Mouse (Mus musculus): ENCODE measurements around the gene Crhbp. TPM values are rescaled to one million over a fixed set of nuclear protein-coding genes. Genes with fewer than 3 reads are reported as not detected.
A peak's percentile ranks its signal among the peaks of the same experiment; 100 is the strongest.

Gene Crhbp
- not detected for total RNA-seq (2022)

DNA sequence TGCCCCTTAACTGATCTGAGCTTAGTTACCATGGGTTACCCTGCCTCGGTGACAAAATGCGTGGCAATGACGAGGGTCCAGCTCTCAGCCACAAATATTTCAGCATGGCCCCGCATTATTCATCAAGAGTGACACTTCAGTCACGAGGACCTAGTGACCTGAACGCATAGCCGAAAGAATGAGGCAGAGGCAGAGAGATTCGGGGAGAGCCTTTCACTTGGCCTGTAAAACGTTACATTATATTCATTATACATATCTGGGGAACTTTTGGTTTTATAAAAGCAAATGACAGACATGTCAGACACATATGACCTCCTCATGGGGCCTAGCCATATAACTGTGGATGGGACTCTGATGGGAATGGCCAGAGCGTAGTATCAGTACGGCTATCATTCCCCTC lies at the start of gene Crhbp:
Gene Crhbp (minus strand): TSS at position 101 of the 400 bp plus-strand sequence.
- DNase-seq (ENCODE audit: low spot score in 2 of 2): no peak

DNA sequence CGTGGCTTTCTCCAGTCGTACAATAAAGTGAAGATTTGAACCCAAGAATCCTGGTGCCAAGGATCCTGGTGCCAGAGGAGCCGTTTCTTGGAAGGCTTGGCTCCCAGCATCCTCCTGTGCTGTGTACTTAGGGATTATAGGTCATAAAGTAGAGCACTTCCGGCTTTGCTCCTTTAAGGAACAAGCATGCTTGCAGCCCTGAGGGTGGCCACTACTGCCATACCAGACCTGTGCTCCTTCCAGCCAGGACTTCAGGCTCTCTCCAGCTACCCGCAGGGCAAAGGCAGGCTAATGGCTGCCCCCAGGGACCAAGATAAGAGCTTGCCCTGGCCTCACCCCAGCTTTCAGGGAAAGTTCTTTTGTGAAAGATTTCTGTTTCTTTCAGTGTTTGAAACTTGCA lies 48.6 kb upstream of the Crhbp start:
- no peak for DNase-seq (ENCODE audit: low spot score in 2 of 2)

DNA sequence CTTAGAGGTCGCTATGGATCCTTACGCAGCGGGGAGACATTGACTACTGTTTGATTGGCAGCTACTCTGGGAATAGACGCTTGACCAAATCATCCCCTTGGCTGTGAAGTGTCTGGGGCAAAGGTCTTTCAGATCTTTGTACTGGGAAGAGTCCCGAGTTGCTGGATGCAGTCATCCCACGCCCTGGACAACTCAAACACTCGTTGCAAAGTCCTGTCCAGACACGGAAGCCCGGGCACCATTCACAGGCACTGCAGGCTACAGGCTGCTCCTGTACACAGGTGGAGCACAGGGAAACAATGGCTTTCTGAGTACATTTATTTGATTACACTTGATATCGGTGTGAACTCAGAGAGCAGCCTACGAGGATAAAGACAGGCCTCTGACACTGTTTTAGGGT lies 46.6 kb upstream of the Crhbp start:
- DNase-seq (ENCODE audit: low spot score in 2 of 2): no peak

DNA sequence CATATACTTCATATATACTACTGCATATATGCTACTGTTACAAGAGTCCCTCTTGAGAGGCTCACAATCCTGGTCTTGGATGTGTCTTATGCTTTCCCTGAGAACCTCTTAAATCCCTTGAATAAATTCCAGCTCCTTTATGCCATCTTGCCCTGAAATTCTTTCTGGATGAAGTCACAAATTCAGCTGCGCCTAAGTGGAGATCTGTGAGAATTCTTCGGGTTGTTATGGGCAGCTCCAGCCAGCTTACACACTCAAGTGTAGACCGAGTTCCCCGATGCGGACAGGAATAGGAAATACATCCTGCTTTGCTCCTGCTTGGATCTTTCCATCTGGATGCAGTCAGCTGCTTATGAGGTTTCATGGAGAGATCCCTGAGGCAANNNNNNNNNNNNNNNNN lies 39.9 kb upstream of the Crhbp start:
- DNase-seq (ENCODE audit: low spot score in 2 of 2): no peak

DNA sequence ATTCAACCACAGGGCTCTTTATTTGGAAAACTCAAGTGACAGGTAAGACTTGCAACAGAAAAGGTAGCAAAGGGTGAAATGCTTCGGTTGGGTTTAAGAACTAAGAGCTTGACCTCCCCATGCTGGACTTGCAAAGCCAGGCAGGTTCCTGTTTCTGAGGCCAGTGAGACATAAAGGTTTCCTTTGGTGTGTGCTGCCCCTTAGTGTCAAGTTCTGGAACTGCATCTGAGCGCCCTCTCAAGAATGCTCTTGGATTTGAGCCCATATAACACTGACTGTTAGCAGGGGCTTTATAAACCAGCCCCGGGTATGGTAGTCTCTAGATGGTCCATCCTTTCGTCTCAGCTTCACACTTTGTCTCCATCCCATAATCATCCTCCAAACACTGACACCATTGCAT lies 36.7 kb upstream of the Crhbp start:
- DNase-seq (ENCODE audit: low spot score in 2 of 2): peak; percentile 51 to 54

DNA sequence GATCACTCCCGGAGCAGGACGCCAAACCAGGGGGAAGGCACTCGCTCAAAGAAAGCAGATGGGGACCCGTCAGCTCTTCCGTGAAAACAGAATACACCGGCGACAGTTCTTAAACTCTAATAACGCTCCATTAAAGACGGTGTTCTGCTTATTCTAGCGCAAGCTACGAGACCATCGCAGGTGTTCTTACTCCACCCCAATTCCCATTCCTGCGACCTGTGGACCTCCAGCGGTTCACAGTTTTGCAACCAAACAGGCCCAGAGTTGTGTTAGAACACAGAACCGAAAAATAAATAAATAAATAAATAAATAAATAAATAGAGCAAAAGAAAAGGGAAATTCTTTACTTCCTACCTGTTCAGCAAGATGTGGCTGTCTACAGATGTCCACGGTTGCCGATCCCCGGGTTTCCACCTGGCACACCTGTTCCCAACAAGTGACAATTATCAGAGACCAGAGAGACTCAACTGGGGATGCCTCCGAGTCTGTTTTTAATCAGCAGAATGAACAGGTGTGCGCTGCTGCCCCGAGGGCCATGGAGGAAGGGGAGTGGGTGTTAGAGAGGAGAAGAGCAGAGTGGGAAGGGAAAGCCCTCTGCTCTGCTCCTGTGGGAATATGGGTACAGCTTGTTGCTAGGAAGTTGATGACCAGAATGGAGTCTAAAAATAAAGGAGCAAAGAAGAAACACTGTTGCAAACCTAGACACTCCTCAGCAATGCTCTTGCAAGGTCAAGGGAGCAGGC lies 34.1 kb upstream of the Crhbp start, which contains the start of gene S100z:
Gene S100z (minus strand): TSS at position 51 of the 743 bp plus-strand sequence.
- no peak for DNase-seq (ENCODE audit: low spot score in 2 of 2)

DNA sequence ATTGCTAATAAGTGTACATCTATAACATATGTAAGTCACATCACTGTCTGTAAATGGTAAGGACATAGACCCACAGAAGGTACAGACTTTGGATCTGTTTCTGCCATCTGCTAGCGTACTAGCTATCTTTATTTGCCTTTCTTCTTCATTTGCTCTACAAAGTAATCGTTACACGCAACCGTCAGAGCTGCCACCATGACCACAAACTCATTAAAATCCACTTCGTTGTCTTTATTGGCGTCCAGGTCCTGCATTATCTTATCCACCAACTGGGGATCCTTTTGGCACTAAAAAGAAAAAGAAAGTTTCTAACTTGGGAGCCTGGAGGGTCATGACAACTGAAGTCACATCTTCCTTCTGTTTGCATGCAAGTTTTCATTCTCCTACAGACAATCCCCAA lies 32.4 kb upstream of the Crhbp start:
- DNase-seq (ENCODE audit: low spot score in 2 of 2): no peak

DNA sequence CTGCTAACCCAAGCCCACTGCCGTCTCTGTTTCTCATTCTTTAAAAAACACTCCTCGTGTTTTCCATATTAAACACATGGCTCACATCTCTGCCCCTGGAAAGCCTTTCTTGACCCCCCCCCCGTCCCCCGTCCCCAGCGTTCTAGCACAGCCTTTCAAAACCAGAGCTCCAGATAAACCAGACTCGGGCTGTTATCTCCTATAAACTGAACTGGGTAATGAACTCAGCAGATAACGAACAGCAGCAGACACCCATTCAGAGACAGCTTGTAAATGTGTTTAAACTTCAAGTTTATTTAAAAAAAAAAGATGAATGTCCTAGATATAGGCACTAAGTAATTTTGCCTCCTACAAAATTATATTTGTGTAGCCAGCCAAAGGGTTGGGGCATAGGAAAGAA lies 30.4 kb upstream of the Crhbp start:
- no peak for DNase-seq (ENCODE audit: low spot score in 2 of 2)

DNA sequence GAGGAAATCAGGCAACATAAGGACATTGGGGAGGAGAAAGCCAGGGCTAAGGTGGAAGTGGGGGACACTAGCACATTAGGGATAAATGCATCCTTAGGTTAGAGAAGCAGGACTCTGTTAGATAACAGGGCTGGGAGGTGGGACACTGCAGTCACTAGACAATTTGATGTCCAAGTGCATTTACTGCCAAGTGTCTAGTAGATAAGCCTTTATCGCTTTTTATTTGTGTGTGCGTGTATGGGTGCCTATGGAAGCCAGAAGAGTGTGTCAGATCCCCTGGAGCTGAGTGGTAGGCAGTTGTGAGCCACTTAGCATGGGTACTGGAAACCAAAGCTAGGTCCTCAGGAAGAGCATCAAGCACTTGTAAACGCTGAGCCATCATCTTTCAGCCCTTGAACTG lies 29.6 kb upstream of the Crhbp start:
- DNase-seq (ENCODE audit: low spot score in 2 of 2): no peak

DNA sequence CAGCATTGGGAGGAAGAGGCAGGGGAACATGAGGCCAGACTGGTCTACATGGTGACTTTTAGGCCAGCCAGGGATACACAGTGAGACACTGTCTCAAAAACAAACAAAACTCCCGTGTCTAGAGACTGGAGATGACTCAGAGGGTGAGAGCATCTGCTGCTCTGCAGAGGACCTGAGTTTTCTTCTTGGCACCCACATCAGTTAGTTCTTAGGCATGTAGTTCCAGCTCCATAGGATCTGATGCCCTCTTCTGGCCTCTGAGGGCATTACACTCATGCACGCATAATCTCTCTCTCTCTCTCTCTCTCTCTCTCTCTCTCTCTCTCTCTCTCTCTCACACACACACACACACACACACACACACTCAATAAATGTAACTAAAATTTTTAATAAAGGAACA lies 26.2 kb upstream of the Crhbp start:
- DNase-seq (ENCODE audit: low spot score in 2 of 2): no peak

DNA sequence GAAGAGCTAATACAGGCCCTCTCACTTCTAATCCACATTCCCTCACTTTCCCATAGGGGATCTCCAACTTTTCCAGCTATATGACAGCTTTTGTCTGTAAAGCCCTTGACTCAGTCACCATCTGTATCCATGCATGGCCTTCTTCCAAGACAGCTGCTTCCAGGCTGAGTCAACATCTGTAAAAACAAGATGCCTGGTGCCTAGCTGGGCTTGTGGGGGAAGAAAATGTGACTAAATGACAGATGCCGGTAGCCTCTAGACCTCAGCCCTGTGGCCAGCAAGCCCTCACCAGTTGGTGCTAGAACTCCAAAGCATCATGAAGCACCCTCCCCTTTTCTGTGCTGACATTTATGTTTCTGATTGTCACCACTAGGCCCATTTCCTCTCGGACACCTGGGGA lies 6.8 kb upstream of the Crhbp start:
- DNase-seq (ENCODE audit: low spot score in 2 of 2): no peak

DNA sequence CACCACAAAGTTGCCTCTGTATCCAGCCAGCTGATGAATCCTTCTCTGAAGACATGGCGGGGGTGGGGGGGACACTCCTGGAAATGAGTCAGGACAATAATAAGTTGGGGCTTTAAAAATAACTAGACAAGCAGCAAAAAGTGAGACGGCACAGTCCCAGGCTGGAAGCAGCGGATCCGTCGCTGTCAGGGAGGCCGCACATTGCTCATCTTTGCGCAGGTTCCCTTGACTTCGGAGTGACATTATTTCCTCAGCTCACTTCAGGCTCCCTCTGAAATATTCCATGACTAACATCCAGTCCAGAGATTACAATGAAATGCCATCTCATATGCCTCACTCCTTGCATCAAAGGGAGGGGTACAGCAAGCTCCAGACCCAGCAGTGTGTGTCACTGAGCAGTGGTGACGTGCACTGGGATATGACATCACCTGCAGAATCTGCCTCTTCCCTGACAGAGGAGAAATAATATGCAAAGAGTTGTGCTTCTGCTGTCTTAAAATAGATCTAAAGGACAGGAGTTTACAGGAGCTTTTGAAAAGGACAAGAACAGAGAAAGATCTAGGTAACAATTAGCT lies 6.0 kb upstream of the Crhbp start:
- DNase-seq (ENCODE audit: low spot score in 2 of 2): no peak

DNA sequence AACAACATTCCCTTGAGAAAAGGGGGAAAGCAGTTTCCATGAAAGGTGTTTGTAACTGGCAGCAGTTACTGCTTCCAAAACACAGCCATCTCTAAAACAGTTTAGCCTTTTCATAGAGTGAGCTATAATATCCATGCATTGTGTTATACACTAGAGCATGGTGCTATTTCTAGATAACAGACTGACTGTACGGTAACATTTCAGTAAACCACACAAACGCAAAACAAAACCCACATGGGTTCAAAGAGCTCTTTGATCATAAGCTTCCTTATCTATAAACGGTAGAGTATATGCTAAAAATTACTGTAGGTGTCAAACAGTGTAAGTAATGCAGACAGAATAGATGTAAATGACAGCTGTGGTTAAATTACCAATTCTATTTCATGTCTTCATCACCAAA lies 5.0 kb upstream of the Crhbp start:
- no peak for DNase-seq (ENCODE audit: low spot score in 2 of 2)

DNA sequence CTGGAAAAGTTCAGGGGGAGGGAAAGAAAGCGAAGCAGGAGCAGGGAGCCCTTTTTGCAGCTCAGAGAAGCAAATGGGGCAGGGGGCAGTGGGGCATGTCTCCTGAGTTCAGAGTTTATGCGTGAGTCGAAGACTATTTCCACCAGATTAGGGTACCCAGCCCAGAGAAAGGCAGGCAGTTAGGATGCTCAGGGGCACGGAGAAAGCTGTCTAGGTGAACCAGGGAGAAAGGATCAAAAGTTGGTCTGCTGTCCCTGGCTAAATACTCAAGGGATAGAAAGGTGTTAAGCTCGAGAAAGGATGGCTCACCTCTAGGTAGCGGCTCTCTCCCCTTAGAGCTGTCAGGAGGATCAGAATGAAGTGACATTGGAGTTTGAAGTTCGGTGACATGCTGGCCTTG lies 433 bp downstream of the Crhbp start:
- no peak for DNase-seq (ENCODE audit: low spot score in 2 of 2)

DNA sequence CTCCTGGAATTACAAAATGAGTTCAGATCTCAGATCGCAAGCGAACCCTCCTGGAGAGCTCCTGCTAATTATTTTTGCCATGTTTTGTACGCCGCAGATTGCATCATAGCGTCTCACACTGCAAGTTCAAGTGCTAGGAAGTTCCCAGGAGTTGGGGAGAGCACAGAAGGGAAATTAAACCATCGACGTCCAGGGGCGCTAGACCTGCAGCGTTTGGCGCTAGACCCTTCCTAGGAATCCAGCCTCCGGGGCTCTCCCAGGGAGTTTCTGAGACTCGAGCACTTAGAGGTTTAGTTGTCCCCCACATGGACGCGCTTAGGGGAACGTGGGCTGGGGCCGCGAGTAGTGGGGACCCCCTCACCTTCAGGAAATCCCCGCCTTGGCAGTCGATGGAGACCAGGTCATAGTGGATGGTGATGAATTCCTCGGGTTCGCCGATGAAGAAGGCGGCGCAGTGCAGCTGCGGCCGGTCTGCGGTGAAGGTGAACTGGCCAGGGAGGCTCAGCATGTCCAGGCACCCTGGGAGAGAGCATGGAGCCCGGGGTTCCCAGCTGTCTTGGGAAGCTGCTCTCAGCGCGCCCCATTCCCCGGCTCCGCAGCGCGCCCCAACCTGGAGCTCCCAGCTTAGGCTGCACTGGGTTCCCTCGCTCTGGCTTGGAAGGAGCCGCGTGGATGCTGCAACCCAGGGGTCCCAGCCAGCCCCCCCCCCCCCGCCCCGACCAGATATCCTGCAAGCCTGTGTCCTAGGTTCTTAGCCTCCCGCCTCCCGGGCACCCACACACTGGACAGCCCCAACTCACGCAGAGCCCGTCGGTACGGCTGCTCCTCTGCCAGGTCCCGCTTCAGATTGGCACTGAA lies 1.1 kb downstream of the Crhbp start:
- DNase-seq (ENCODE audit: low spot score in 2 of 2): no peak

DNA sequence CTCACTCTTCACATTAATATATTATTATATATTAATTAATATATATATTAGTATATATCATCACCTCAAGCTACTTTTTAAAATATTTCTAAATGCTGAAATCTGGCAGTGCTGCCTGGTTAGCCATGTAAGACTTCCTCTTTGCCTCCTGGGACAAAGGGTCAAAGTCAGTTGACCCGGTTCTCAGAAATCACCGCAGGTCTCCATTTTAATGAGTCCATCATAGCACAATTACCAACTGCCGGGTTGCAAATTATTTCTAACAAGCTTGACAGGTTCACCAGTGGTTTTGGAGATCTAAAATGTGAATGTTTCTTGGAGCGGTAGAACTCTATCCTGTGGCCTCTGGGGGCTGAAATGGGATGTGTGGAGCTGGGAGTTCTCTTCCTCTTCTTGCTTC lies 1.8 kb downstream of the Crhbp start:
- no peak for DNase-seq (ENCODE audit: low spot score in 2 of 2)

DNA sequence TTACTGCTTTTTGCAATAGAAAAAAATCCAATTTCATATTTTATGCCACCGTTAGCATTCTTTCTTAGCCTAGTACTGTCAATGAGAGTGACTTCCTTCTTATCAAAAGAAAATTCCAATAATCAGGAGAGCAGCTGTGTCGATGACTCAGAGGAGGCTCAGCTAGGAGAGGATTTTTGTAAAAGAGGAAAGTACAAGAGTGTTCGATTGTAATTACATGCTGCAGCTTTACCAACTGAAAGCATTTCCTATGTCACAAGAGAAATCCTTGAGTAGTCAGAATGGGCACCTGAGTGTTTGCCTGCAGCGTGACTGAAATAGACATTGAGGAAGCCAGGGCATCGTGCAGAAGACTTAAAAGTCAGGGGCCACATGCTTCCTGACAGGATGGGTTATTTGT lies 5.2 kb downstream of the Crhbp start:
- DNase-seq (ENCODE audit: low spot score in 2 of 2): no peak

DNA sequence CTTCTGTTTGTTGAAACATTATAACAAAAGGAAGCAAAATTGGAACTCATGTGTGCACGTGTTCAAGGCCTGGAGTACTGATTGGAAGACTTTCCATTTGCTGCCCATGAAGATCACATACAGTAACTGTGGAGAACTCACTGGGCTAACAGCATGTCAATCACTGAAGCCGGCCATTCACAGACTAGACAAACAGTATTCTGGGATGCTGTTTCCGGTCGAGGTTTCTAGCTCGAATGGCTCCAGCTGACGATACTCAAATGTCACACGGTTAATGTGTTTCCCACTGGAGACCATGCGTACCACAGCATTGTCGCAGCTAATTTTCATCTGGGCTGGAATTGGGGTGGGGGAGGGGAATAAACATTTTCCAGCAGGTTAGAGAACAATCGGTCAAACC lies 13.0 kb downstream of the Crhbp start:
- DNase-seq (ENCODE audit: low spot score in 2 of 2): no peak

DNA sequence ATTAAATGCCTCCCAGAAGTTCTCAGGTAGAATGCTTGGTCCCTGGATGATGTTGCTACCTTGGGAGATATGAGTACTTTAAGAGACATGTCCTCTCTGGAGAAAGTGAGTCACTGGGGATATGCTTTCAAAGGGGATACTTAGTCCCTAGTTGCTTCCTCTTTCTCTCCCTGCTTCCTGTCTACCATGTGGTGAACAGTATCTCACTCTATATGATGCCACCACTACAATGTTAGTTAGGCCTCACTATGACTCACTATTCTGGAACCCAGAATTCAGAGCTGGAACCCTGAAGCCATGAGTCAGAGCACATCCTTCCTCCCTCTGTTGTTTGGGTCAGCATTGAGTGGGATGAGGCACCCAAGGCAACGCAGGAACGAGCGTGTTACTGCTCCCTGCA lies 17.2 kb downstream of the Crhbp start:
- no peak for DNase-seq (ENCODE audit: low spot score in 2 of 2)

DNA sequence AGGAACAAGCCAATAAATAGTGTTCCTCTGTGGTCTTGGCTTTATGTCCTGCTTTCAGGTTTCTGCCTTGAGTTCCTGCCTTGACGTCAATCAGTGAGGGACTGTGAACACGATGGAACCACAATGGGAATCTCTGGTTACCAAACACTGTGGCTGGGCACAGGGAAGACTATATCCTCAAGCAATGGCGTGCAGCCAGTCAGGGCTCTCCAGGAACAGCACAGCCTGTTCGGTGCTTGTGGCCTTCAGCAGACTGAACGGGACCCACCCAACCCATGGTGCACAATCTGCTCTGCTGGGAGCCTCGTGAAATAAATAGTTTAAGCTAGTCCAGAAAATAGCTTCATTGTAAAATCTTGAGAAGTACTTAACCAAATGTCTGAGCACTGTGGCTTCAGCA lies 18.3 kb downstream of the Crhbp start:
- DNase-seq (ENCODE audit: low spot score in 2 of 2): no peak

DNA sequence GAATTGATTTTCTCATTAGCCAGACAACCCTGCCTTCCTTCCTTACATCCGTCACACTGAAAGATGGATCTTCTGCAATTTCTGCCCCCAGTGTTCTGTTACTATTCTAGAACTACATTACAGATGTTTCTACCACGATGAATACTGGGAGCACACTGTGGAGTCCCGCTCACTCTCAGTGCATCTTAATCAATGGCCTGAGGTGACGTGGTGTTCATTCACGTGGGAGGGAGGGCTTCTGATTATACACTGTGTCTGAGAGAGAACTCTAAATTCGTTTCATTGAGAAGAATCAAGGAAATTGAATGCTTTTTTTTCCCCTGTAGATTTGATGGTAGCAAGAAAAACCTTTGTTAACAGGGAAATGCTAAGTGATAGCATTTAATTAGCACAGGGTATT lies 19.2 kb downstream of the Crhbp start:
- no peak for DNase-seq (ENCODE audit: low spot score in 2 of 2)

DNA sequence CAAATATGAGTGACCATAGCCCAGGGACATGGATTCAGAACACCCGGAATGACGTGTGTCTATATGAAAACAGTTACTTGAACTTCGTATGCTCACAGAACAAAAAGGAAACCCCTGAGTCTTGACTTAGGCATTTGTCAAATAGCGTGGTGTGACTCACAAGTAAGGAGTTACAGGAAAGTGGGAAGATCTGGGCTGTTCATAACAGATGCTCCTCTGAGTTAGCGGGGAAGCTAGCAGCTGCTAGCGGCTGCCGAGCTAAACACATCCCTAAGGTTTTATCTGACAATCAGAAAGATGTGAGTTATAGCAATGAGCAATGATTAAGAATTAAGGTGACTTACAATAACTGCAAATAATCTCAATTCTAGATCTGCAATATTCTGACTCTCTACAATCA lies 19.8 kb downstream of the Crhbp start:
- DNase-seq (ENCODE audit: low spot score in 2 of 2): no peak

Data from gastrocnemius, adult 8-10 months (tissue).